ENCODE assay signal across 21 mouse cellular contexts in genomic region chr14:86692714-86693113, GRCm38 (mm10).
"Had no signal": no experiment of that assay in that cellular context is flagged by ENCODE, and none has a peak within 500 bp of the region (broad histone marks: within the 10 kb centered on the region; RNA-seq: fewer than 3 reads in every experiment).

No protein-coding gene starts in this region.

- H3K9me3 ChIP-seq: intestine, embryonic 15.5 days; kidney, embryonic 15.5 days; liver, embryonic 13.5 days; midbrain, embryonic 12.5 days; midbrain, embryonic 15.5 days; neural tube, embryonic 12.5 days; neural tube, embryonic 15.5 days; stomach, embryonic 15.5 days had no signal

- H3K4me3 ChIP-seq: intestine, embryonic 15.5 days; kidney, embryonic 15.5 days; layer of hippocampus, adult 2 months; liver, embryonic 13.5 days; midbrain, embryonic 12.5 days; midbrain, embryonic 15.5 days; neural tube, embryonic 12.5 days; neural tube, embryonic 15.5 days; stomach, embryonic 15.5 days had no signal

- H3K4me2 ChIP-seq: intestine, embryonic 15.5 days; kidney, embryonic 15.5 days; liver, embryonic 13.5 days; midbrain, embryonic 12.5 days; midbrain, embryonic 15.5 days; neural tube, embryonic 12.5 days; neural tube, embryonic 15.5 days; stomach, embryonic 15.5 days had no signal

- H3K27me3 ChIP-seq: intestine, embryonic 15.5 days; kidney, embryonic 15.5 days; liver, embryonic 13.5 days; midbrain, embryonic 12.5 days; midbrain, embryonic 15.5 days; neural tube, embryonic 12.5 days; neural tube, embryonic 15.5 days; stomach, embryonic 15.5 days had no signal

- H3K4me1 ChIP-seq: intestine, embryonic 15.5 days; kidney, embryonic 15.5 days; liver, embryonic 13.5 days; midbrain, embryonic 12.5 days; midbrain, embryonic 15.5 days; neural tube, embryonic 12.5 days; stomach, embryonic 15.5 days had no signal

- H3K36me3 ChIP-seq: intestine, embryonic 15.5 days; kidney, embryonic 15.5 days; liver, embryonic 13.5 days; midbrain, embryonic 12.5 days; midbrain, embryonic 15.5 days; neural tube, embryonic 12.5 days; neural tube, embryonic 15.5 days; stomach, embryonic 15.5 days had no signal

- H3K27ac ChIP-seq: intestine, embryonic 15.5 days; kidney, embryonic 15.5 days; layer of hippocampus, adult 2 months; liver, embryonic 13.5 days; macrophage; midbrain, embryonic 12.5 days; midbrain, embryonic 15.5 days; neural tube, embryonic 12.5 days; neural tube, embryonic 15.5 days; stomach, embryonic 15.5 days had no signal

- ATAC-seq: intestine, embryonic 15.5 days; midbrain, embryonic 15.5 days had no signal

- DNase-seq: kidney, adult 11 months; kidney, adult 8-10 months; kidney, postnatal 25 days; layer of hippocampus, adult 9-11 months; layer of hippocampus, postnatal 36 days; left cerebral cortex, postnatal 4 days; liver, embryonic 13.5 days; lung, adult 2 months; retina, postnatal 1 day; right cerebral cortex, postnatal 25 days; spleen, adult 18-20 months; thymus, postnatal 25 days had no signal

- H3K9ac ChIP-seq: intestine, embryonic 15.5 days; kidney, embryonic 15.5 days; liver, embryonic 13.5 days; midbrain, embryonic 12.5 days; midbrain, embryonic 15.5 days; neural tube, embryonic 12.5 days; neural tube, embryonic 15.5 days; stomach, embryonic 15.5 days had no signal
